Mouse (Mus musculus): Measurements from ENCODE around the gene Cd46.

Cd46 gene

DNA sequence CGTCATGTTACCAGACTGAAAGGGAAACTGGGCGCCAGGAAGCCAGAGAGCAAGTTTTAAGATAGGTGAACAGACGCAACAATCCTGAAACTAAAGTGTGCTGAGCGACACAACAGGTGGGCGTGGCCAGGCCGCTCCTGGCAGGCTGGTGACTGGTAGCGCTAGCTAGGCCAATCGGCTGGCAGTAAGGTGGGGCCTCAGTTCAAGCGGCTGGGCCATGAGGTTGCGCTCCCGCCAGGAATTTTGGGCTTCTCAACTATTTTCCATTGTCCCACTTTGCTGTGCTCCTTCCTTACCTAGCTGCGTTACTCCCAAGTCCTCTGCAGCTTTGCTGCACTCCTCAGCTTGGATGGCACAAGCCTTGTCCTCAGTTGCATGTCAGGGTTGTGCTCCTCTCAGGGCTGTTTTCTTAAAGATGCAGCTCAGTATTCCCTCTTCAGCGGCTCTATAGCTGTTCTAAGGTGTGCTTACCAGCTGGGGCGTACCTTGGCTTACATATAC lies at the start of gene Cd46:
Cd46 (minus strand) TSS at position 30 of the 501 bp plus-strand sequence.
- peak; percentile 67 to 80 for DNase-seq (ENCODE audit: low spot score in 2 of 2)

DNA sequence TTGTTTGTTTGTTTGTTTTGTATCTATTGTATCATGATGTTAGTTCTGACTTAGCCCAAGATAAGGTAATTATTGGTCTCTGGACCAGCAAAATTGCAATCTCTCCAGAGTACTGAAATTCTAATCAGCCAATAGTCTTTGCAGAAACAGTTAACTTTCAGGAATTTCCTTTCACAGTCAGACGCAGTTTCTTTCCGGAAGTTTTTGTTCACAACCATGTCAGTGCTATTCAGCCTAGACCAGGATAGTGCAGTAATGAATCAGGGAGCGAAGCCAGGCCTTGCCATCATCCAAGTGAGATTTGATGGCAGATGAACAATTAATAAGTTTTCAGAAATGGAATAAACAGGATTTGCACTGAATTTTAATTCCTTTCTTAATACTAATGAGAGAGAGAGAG lies 40.0 kb upstream of the Cd46 start:
- no peak for DNase-seq (ENCODE audit: low spot score in 2 of 2)

DNA sequence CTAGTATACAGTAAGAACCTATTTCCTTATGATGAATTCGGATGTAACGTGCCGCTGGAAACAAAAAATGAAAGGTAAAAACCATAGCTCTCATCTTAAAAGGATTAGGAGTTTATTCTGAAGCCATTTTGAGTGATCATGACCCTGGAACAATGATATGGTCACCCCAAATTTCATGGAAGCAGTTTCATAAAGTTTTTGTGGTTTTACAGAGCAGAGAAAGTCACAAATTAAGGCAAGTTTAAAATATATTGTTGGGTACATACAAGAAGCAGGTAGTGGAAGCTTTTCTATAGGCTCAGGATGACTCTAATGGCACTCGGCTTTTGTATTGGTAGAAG lies 39.6 kb upstream of the Cd46 start:
- no peak for DNase-seq (ENCODE audit: low spot score in 2 of 2)

DNA sequence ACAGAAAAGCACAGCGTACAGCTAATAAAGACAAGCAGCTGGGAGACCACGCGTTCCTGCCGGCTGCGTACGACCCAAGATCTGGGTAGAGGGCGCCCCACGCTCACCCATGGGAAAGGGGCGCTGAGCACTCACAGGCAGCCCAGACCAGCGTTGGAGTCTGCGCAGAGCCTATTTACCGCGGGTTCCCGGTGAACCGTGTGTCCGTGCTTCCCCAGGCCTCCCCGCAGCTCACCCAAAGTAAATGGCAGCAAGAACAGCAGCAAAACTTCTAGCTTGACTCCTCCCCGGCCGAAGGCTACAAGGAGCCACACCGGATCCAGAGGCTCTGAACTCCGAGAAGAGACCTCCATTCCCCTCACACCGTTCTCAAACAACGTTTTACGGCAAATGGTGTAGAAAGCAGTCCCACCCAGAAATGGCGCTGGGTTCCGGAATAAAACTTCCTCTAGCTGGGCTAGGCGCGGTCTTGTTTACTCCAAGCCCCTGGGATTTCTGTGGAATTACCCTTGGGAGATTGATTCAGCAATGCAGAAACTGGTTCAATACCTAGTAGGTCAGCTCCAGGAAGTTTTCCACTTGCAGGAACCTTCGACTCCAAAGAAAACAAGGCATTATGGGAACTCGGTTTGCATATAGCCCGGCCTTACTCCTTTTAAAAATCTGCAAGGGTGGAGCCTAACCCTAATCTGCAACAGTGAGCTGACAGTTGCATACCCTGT lies 39.1 kb upstream of the Cd46 start, which contains the start of gene Cr1l:
Cr1l (minus strand) TSS at position 634 of the 722 bp plus-strand sequence.
- peak; percentile 78 to 87 for DNase-seq (ENCODE audit: low spot score in 2 of 2)

- no peak for DNase-seq (ENCODE audit: low spot score in 2 of 2)
These were observed 38.4 kb upstream of the Cd46 start for GRCm38 (mm10) chr1:195130479-195130878.

- no peak for DNase-seq (ENCODE audit: low spot score in 2 of 2)
These were observed 37.8 kb upstream of the Cd46 start for GRCm38 (mm10) chr1:195129867-195130266.

- DNase-seq (ENCODE audit: low spot score in 2 of 2): no peak
These were observed 22.4 kb upstream of the Cd46 start for GRCm38 (mm10) chr1:195114414-195114813.

- DNase-seq (ENCODE audit: low spot score in 2 of 2): no peak
These were observed 21.6 kb upstream of the Cd46 start for GRCm38 (mm10) chr1:195113621-195114020.

DNA sequence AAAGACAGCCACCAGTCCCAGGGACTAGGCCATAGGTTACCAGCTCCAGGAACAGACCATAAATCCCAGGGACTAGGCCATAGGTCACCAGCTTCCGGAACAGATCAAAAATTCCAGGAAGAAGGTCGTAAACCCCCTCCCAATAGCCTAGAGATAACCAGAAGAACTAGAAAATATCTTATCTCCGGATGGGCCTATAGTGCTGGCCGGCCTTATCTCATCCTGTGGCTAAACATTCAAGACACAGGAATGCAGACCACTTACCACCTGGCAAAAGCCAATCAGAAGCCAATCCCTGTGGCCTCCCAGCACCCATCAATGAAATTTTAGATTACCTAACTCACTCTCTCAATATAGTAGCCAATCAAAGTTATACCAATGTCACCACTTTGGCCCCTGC lies 8.6 kb upstream of the Cd46 start:
- DNase-seq (ENCODE audit: low spot score in 2 of 2): no peak

DNA sequence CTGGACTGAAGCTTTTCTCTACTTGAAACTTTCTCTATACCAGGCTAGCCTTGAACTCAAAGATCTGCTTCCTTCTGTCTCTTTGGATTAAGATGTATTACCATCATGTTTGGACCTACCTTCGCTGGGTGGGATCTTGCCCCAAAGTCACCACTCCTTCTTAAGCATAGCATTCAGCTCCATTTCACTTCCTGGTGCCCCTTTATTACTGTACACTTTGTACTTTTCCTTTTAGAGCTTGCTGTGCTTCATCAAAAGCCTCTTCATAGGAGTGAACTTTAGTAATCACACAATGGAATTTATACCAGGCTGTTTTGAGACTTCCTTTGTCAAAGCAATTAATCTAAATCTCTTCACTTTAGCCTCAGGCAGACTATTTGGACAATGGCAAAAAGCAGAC lies 6.0 kb upstream of the Cd46 start:
- no peak for DNase-seq (ENCODE audit: low spot score in 2 of 2)

DNA sequence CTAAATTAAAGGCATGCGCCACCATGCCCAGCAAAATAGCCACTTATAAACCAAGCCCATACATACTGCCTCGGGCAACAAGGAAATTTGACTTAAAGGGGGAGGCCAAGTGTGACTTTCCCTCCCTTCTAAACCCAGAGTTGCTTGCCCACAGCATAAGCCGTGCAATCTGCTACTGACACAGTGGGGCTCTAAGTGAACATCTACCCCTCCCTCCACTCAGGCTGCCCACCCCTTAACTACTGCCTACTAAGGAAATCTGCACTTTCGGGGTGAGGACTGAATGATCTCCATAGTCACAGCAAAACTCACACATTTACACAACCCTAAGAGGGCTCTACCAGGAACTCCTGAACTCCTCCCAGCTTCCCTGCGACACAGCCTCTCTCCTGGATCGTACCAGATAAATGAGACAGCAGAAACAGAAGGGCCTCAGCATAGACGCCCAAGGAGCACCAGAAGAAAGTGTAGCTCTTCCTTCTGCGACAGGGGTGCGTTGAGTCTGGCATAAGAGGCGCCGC lies 290 bp downstream of the Cd46 start:
- DNase-seq (ENCODE audit: low spot score in 2 of 2): no peak

GRCm38 (mm10) chr1:195082142-195082541 lies 9.9 kb downstream of the Cd46 start:
- no peak for DNase-seq (ENCODE audit: low spot score in 2 of 2)

DNA sequence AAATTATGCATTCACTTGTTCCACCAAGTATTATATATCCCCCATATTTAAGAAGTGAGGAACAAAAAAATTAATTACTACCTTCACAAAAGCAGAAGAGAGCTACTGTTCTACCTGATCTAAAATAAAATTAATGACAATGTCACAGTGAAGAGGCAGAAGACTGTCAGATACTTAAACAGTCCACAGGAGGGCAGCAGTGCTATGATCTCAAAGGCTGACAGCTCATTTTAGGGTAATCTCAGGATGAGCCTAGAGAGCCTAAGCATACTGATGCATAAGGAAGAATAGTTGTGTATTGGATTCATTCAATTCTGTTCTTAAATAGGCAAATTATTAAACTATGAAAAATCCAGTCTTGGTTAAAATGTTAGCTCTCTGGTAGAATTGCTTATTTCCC lies 51.6 kb downstream of the Cd46 start:
- peak in 1 of 2 experiments; percentile 31 for DNase-seq (ENCODE audit: low spot score in 2 of 2)

DNA sequence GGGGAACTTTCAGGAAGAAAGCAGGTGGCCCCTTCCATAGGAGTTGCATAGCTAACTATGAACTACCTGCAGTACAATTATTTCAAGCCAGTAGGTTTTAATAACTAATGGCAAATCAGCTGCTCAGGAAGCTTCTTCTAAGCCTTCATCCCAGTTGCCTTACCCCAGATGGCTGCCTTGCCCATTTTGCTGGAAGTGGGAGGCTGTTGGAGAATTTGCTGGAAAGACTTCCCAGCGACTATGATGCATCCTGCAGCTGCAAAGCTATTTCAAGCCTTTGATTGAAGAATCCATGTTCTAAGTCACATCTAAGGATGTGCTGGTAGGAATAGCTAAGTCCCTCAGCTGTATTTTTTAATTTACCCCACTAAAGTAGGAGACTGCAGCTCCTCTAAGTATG lies 53.7 kb downstream of the Cd46 start:
- no peak for DNase-seq (ENCODE audit: low spot score in 2 of 2)

- no peak for DNase-seq (ENCODE audit: low spot score in 2 of 2)
These were observed 54.1 kb downstream of the Cd46 start for GRCm38 (mm10) chr1:195037985-195038384.

DNA sequence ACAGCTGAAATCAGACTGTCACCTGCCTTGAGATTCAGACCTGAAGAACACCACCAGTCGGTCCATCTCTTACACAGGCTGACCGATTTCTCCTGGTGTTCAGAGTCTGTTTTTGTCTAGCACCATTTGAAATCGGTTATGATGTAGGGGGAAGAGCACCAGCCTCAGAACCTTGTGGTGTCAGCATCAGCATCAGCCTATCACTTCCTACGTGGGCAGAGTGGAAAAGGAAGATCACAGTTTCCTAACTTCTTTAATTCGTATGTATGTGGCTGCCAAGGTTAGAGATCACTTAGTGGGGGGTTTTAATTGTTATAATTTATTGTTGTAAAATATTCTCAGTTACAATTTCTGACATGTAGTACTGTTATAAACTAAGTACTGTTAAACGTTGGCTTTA lies 54.6 kb downstream of the Cd46 start:
- DNase-seq (ENCODE audit: low spot score in 2 of 2): no peak

- peak; percentile 34 to 66 for DNase-seq (ENCODE audit: low spot score in 2 of 2)
These were observed 58.1 kb downstream of the Cd46 start for GRCm38 (mm10) chr1:195033941-195034340.

GRCm38 (mm10) chr1:195032738-195033137 lies 59.3 kb downstream of the Cd46 start:
- no peak for DNase-seq (ENCODE audit: low spot score in 2 of 2)

DNA sequence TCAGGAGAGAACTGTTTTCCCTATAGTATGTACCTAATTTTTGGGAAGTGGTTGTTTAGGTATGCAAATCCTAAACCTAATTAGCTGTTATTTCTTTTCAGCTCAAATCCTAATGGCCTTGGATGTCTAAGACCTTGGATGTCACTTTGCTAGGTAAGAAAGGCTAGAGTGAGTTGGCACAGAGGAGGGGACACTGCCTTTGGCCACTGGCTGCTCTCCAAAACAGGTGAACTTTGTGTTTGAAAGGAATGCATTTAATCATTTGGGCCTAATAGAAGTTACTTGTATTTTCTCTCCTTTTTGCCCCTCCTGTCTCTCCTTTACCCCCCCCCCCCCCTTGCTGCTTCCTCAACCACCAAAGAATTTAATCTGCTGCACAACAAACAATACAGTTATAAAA lies 60.3 kb downstream of the Cd46 start:
- DNase-seq (ENCODE audit: low spot score in 2 of 2): no peak

- no peak for DNase-seq (ENCODE audit: low spot score in 2 of 2)
These were observed 64.5 kb downstream of the Cd46 start for GRCm38 (mm10) chr1:195027507-195027906.

- DNase-seq (ENCODE audit: low spot score in 2 of 2): no peak
These were observed 68.2 kb downstream of the Cd46 start for GRCm38 (mm10) chr1:195023848-195024247.

DNA sequence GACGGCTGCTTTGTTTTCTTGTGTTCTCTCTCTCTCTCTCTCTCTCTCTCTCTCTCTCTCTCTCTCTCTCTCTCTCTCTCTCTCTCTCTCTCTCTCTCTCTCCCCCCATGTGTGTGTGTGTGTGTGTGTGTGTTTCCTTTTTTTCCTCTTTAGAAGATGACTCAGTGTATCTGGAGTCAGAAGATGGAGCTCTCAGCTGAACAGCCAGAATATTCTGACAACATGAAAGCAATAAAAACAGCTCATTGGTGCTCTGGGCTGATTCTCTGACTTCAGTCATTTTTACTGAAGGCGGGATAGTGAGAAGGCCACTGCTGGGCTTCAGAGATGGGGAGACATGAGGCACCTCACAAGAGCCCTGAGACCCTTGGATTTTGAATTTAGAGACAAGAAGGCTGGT lies 70.2 kb downstream of the Cd46 start:
- DNase-seq (ENCODE audit: low spot score in 2 of 2): no peak

GRCm38 (mm10) chr1:195019062-195019600 lies 72.9 kb downstream of the Cd46 start:
- DNase-seq (ENCODE audit: low spot score in 2 of 2): no peak

All from urinary bladder, postnatal 36 days (tissue).